Comparison of ENCODE assay signal across 8 mouse cellular contexts in genomic region chr8:112097883-112098635, GRCm38 (mm10).
DNase-seq lines count a peak whose midpoint lies in the region; ATAC-seq and TF ChIP-seq lines count a peak whose summit lies in the region.

No protein-coding gene starts in this region.

- H3K4me3 ChIP-seq in gastrocnemius, adult 2 months: no peak overlapping the region
- no peak overlapping the region for H3K4me3 ChIP-seq in heart, embryonic 14.5 days (ENCODE audit: control insufficient read depth in 1 of 2, insufficient read depth in 1 of 2, low read depth in 1 of 2, low read length in 2 of 2)
- H3K4me3 ChIP-seq in layer of hippocampus, adult 2 months: no peak overlapping the region

- no peak for TF ChIP-seq CTCF in gastrocnemius, adult 2 months (IDR thresholded peaks at IDR 0.05)
- TF ChIP-seq CTCF in layer of hippocampus, adult 2 months (conservative IDR thresholded peaks at IDR 0.05): no peak

- H3K27me3 ChIP-seq in heart, embryonic 14.5 days (ENCODE audit: control insufficient read depth, insufficient read depth, low read length): no peaks in the 10 kb centered on the region

- H3K9ac ChIP-seq in heart, embryonic 14.5 days (ENCODE audit: low read length): peak overlapping the region; percentile 42; the same call in 1 of the 2 replicates

- H3K36me3 ChIP-seq in heart, embryonic 14.5 days (ENCODE audit: control insufficient read depth, insufficient read depth, low read length): no peaks in the 10 kb centered on the region

- H3K27ac ChIP-seq in gastrocnemius, adult 2 months: peak overlapping the region; percentile 78
- H3K27ac ChIP-seq in heart, embryonic 14.5 days (replicated peaks in 1 of 2; ENCODE audit: control insufficient read depth in 1 of 2, insufficient read depth in 1 of 2, low read depth in 2 of 2, low read length in 2 of 2): peak overlapping the region; percentile 61 to 63
- H3K27ac ChIP-seq in layer of hippocampus, adult 2 months: peak overlapping the region; percentile 70; the same call in 1 of the 2 replicates

- intact Hi-C loops in gastrocnemius, adult 2 months (cut with DNase I): no loop called here

- DNase-seq in gastrocnemius, adult 2 months: peak; percentile 44
- DNase-seq in gastrocnemius, postnatal 10 days: no peak
- DNase-seq in embryo, embryonic 11 days: peak; percentile 23
- DNase-seq in layer of hippocampus, adult 2 months (ENCODE audit: low spot score in 2 of 2): peak; percentile 33 to 62
- DNase-seq in lung, postnatal 4 days: peak; percentile 69 to 76
- DNase-seq in urinary bladder, postnatal 14 days (ENCODE audit: low spot score): no peak

- H3K4me1 ChIP-seq in heart, embryonic 14.5 days (ENCODE audit: control insufficient read depth in 2 of 2, insufficient read depth in 2 of 2, low read length in 2 of 2): peaks cover 0 to 2% of the 10 kb centered on the region in 2 experiments; a peak in 1 of 4 replicates

- no peaks in the 10 kb centered on the region for H3K9me3 ChIP-seq in heart, embryonic 14.5 days (ENCODE audit: control insufficient read depth, low read length)

- 62% methylated on average over 10 of the region's 10 CpGs for WGBS in heart, embryonic 14.5 days

- ATAC-seq in heart, embryonic 14.5 days (ENCODE audit: insufficient number of reproducible peaks, insufficient read depth, low FRiP score, low read depth): peak; percentile 88
- no peak for ATAC-seq in inflammation-experienced regulatory T-cells, adult 6 months

- H3K4me2 ChIP-seq in heart, embryonic 14.5 days (ENCODE audit: low read length): peak overlapping the region; percentile 26

Comparison
In these comparisons a context has a peak if more than half of its experiments do, and no peak if none do; other contexts are left out.
1. DNase-seq: peak in gastrocnemius, adult 2 months (single experiment), embryo, embryonic 11 days (single experiment), layer of hippocampus, adult 2 months (2 of 2) and lung, postnatal 4 days (2 of 2); none in gastrocnemius, postnatal 10 days (single experiment) and urinary bladder, postnatal 14 days (single experiment).
2. Peak in every context shown above with its lines, with median percentiles within 50 percentile points of each other: H3K27ac ChIP-seq.